Mouse (Mus musculus) kidney, embryonic 15.5 days (tissue): ENCODE results near the gene 9030612E09Rik. TPM values are rescaled to one million over a fixed set of nuclear protein-coding genes. Genes with fewer than 3 reads are reported as not detected.

Source experiments
- ATAC-seq: fragments of 200-750 bp; cut with Nextera tagmentation; replicated peaks from 2 replicates; pipeline ENCODE4 v1.8.0; 2017; ENCODE audit warnings: moderate TSS enrichment; ENCODE audit not compliant: low FRiP score
- H3K27ac ChIP-seq: fragments of 300-500 bp; sonication (generic); 2 replicates; pipeline ENCODE4 v1.5.1; 2015; ENCODE audit warnings: mild to moderate bottlenecking, inconsistent platforms
- H3K27me3 ChIP-seq: fragments of 300-500 bp; sonication (generic); 2 replicates; pipeline ENCODE4 v1.6.1; 2015; ENCODE audit warnings: inconsistent platforms
- H3K36me3 ChIP-seq: fragments of 300-500 bp; sonication (generic); 2 replicates; pipeline ENCODE4 v1.6.1; 2015; ENCODE audit warnings: inconsistent platforms
- H3K4me1 ChIP-seq: fragments of 300-500 bp; sonication (generic); 2 replicates; pipeline ENCODE4 v1.6.1; 2015; ENCODE audit warnings: inconsistent platforms
- H3K4me2 ChIP-seq: fragments of 300-500 bp; sonication (generic); 2 replicates; pipeline ENCODE4 v1.6.1; 2015; ENCODE audit warnings: moderate library complexity, mild to moderate bottlenecking, inconsistent platforms
- H3K4me3 ChIP-seq: fragments of 300-500 bp; sonication (generic); replicated peaks from 2 replicates; pipeline ENCODE4 v1.5.1; 2015; ENCODE audit warnings: mild to moderate bottlenecking, inconsistent platforms
- H3K9ac ChIP-seq: fragments of 300-500 bp; sonication (generic); 2 replicates; pipeline ENCODE4 v1.6.1; 2015; ENCODE audit warnings: mild to moderate bottlenecking, inconsistent platforms
- H3K9me3 ChIP-seq: fragments of 300-500 bp; sonication (generic); replicated peaks from 2 replicates; pipeline ENCODE4 v1.6.1; 2016; ENCODE audit warnings: inconsistent platforms
- WGBS: fragments of 180-500 bp; shearing (Covaris S2); methylation state at CpG from one replicate; pipeline ENCODE4 v1.1.7; 2015; ENCODE audit warnings: mixed read lengths; 5-methylcytosine and 5-hydroxymethylcytosine counted together
- polyA plus RNA-seq: library from polyadenylated mRNA; unstranded; fragments of >200 nt; fragmentation: Nextera tagmentation; extraction: Ambion mirVana; gene quantifications from 2 replicates; pipeline ENCODE4 v1.2.1, GENCODE M21; 2015

The 9030612E09Rik gene
- polyA plus RNA-seq, 1 experiment from 2014 or later, result 0.96 TPM

DNA sequence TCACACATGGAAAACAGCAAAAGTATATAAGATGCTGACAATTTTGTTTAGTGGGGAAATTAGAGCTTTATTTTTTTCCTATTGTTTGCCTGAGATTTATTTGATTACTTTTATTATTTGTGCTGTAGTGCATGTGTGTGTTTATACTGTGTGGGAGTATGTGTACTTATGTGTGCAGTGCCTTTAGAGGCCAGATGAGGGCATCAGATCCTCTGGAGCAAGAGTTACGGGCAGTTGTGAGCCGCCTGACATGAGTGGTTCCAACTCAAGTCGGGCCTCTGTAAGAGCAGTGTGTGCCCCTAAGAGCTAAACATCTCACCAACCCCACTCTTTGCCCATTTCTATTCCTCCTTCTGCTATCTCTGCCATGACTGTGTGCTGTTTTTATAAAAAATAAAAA lies 7.7 kb upstream of the 9030612E09Rik start:
- H3K9ac ChIP-seq, result no peak overlapping the region
- ATAC-seq, result no peak
- 94% methylated on average over 3 of the region's 3 CpGs for WGBS
- H3K27me3 ChIP-seq, result peaks cover 22% of the 10 kb centered on the region
- no peak overlapping the region for H3K4me3 ChIP-seq
- no peaks in the 10 kb centered on the region for H3K36me3 ChIP-seq
- no peak overlapping the region for H3K27ac ChIP-seq
- peaks cover 14% of the 10 kb centered on the region for H3K4me1 ChIP-seq
- 0 out of 2 replicates have a peak, but pooled peaks cover 5% of the 10 kb centered on the region for H3K9me3 ChIP-seq
- no peak overlapping the region for H3K4me2 ChIP-seq

GRCm38 (mm10) chr10:43168847-43169246 lies 5.7 kb upstream of the 9030612E09Rik start:
- no peak overlapping the region for H3K9ac ChIP-seq
- no peaks in the 10 kb centered on the region for H3K9me3 ChIP-seq
- no peak overlapping the region for H3K27ac ChIP-seq
- no peak overlapping the region for H3K4me2 ChIP-seq
- 76% methylated on average over 7 of the region's 7 CpGs for WGBS
- no peaks in the 10 kb centered on the region for H3K36me3 ChIP-seq
- peaks cover 25% of the 10 kb centered on the region for H3K4me1 ChIP-seq
- no peak overlapping the region for H3K4me3 ChIP-seq
- no peak for ATAC-seq
- H3K27me3 ChIP-seq, result peaks cover 38% of the 10 kb centered on the region

- peaks cover 58% of the 10 kb centered on the region for H3K27me3 ChIP-seq
These were observed 3.4 kb upstream of the 9030612E09Rik start for GRCm38 (mm10) chr10:43171106-43171505.

GRCm38 (mm10) chr10:43172066-43172465 lies 2.4 kb upstream of the 9030612E09Rik start:
- Histone ChIP-seq H3K27me3 (peaks cover 65% of the 10 kb centered on the region), H3K9ac (no peak overlapping the region), H3K4me3 (peak overlapping the region; percentile 87), H3K4me1 (peaks cover 36% of the 10 kb centered on the region), H3K4me2 (peak overlapping the region; percentile 98), H3K27ac (no peak overlapping the region; the same call in 1 of the 2 replicates), H3K36me3 (no peaks in the 10 kb centered on the region), H3K9me3 (no peaks in the 10 kb centered on the region)
- no peak for ATAC-seq
- 4% methylated on average over 7 of the region's 7 CpGs for WGBS

More at GRCm38 (mm10) chr10:43171106-43171505, 3.4 kb upstream of the 9030612E09Rik start:
- peak overlapping the region; percentile 22; the same call in 1 of the 2 replicates for H3K4me3 ChIP-seq
- H3K36me3 ChIP-seq, result no peaks in the 10 kb centered on the region
- peaks cover 36% of the 10 kb centered on the region for H3K4me1 ChIP-seq
- 3% methylated on average over 8 of the region's 8 CpGs for WGBS
- peak; percentile 43; the same call in 1 of the 2 replicates for ATAC-seq
- peak overlapping the region; percentile 28; the same call in 1 of the 2 replicates for H3K27ac ChIP-seq
- H3K9ac ChIP-seq, result no peak overlapping the region
- no peaks in the 10 kb centered on the region for H3K9me3 ChIP-seq
- peak overlapping the region; percentile 98 for H3K4me2 ChIP-seq

GRCm38 (mm10) chr10:43172554-43172953 lies 1.9 kb upstream of the 9030612E09Rik start:
- ATAC-seq, result no peak
- Histone ChIP-seq H3K27me3 (peaks cover 68% of the 10 kb centered on the region), H3K4me3 (peak overlapping the region; percentile 87), H3K9ac (no peak overlapping the region), H3K4me1 (peaks cover 36% of the 10 kb centered on the region), H3K27ac (0 out of 2 replicates have a peak overlapping the region, but pooled peaks have one; percentile 23), H3K36me3 (no peaks in the 10 kb centered on the region), H3K4me2 (peak overlapping the region; percentile 98), H3K9me3 (no peaks in the 10 kb centered on the region)
- 4% methylated on average over 8 of the region's 8 CpGs for WGBS

GRCm38 (mm10) chr10:43173141-43173827 lies 1.2 kb upstream of the 9030612E09Rik start:
- WGBS, result under 1% methylated on average over 53 of the region's 53 CpGs
- H3K4me1 ChIP-seq, result peaks cover 36% of the 10 kb centered on the region
- H3K27ac ChIP-seq, result peak overlapping the region; percentile 79
- H3K4me2 ChIP-seq, result peak overlapping the region; percentile 98
- peak overlapping the region; percentile 73 for H3K9ac ChIP-seq
- no peaks in the 10 kb centered on the region for H3K36me3 ChIP-seq
- H3K9me3 ChIP-seq, result no peaks in the 10 kb centered on the region
- peak; percentile 46; the same call in 1 of the 2 replicates for ATAC-seq
- peaks cover 74% of the 10 kb centered on the region for H3K27me3 ChIP-seq
- H3K4me3 ChIP-seq, result peak overlapping the region; percentile 87

GRCm38 (mm10) chr10:43173828-43174325 lies 627 bp upstream of the 9030612E09Rik start:
- H3K4me3 ChIP-seq, result peak overlapping the region; percentile 87
- H3K4me2 ChIP-seq, result peak overlapping the region; percentile 98
- 0 out of 2 replicates have a peak, but pooled peaks have one; percentile 27 for ATAC-seq
- H3K4me1 ChIP-seq, result peaks cover 36% of the 10 kb centered on the region
- H3K36me3 ChIP-seq, result no peaks in the 10 kb centered on the region
- H3K9ac ChIP-seq, result peak overlapping the region; percentile 73
- 0% methylated on average over 28 of the region's 38 CpGs for WGBS
- H3K27ac ChIP-seq, result peak overlapping the region; percentile 79
- H3K9me3 ChIP-seq, result no peaks in the 10 kb centered on the region
- peaks cover 77% of the 10 kb centered on the region for H3K27me3 ChIP-seq

GRCm38 (mm10) chr10:43175156-43175601 lies 675 bp downstream of the 9030612E09Rik start:
- peak overlapping the region; percentile 98 for H3K4me2 ChIP-seq
- no peaks in the 10 kb centered on the region for H3K36me3 ChIP-seq
- H3K27ac ChIP-seq, result no peak overlapping the region
- peaks cover 75% of the 10 kb centered on the region for H3K27me3 ChIP-seq
- H3K9ac ChIP-seq, result peak overlapping the region; percentile 73
- peak; percentile 38; the same call in 1 of the 2 replicates for ATAC-seq
- H3K4me1 ChIP-seq, result peaks cover 36% of the 10 kb centered on the region
- H3K9me3 ChIP-seq, result no peaks in the 10 kb centered on the region
- H3K4me3 ChIP-seq, result peak overlapping the region; percentile 87
- WGBS, result 0% methylated on average over 18 of the region's 18 CpGs

DNA sequence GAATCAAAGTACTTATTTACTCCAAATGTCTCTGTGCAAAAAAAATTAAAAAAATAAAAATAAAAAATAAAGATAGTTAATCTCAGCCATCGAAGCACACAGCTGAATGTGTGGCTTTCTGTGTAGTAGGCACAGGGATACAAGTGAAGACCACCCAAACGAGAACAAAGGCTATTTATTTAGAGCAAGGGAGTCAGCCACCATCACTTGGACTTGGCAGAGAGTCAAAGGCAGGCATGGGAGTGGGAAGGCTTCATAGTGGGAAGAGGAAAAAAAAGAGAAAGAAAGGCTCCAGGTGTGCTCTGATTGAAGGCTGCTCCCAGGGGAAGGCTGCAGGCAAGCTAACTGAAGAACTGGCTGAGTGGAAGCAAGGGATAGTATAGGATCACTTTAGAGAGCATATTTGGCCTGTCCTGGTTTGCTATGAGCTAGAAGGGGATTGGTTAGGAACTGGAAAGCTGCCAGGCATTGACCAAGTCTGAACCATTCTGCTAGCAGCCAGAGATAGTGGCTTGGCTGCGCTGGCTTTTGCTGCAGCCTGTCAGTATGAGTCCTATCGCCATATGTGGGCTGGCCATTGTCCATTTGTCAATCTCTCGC lies 5.9 kb downstream of the 9030612E09Rik start:
- no peaks in the 10 kb centered on the region for H3K36me3 ChIP-seq
- no peaks in the 10 kb centered on the region for H3K9me3 ChIP-seq
- H3K4me3 ChIP-seq, result no peak overlapping the region
- no peak overlapping the region for H3K9ac ChIP-seq
- peaks cover 33% of the 10 kb centered on the region for H3K27me3 ChIP-seq
- peaks cover 4% of the 10 kb centered on the region for H3K4me1 ChIP-seq
- H3K27ac ChIP-seq, result no peak overlapping the region
- no peak for ATAC-seq
- 54% methylated on average over 5 of the region's 5 CpGs for WGBS
- H3K4me2 ChIP-seq, result no peak overlapping the region

DNA sequence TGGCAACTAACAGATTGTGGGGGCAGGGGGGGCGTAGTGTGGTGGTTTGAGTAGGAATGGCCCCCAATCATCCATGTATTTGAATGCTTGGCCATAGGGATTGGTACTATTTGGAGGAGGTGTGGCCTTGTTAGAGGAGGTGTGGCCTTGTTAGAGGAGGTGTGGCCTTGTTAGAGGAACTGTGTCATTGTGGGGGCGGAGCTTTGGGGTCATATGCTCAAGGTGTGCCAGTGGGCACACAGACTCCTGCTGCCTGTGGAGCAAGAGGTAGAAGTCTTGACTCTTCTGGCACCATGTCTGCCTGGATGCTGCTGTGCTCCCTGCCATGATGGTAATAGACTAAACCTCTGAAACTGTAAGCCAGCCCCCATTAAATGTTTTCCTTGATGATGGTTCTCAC lies 25.7 kb downstream of the 9030612E09Rik start:
- H3K4me2 ChIP-seq, result no peak overlapping the region
- no peak overlapping the region for H3K27ac ChIP-seq
- H3K27me3 ChIP-seq, result no peaks in the 10 kb centered on the region
- H3K9me3 ChIP-seq, result no peaks in the 10 kb centered on the region
- no peaks in the 10 kb centered on the region for H3K4me1 ChIP-seq
- no peaks in the 10 kb centered on the region for H3K36me3 ChIP-seq
- WGBS, result 86% methylated on average over 2 of the region's 2 CpGs
- no peak overlapping the region for H3K9ac ChIP-seq
- ATAC-seq, result no peak
- H3K4me3 ChIP-seq, result no peak overlapping the region

GRCm38 (mm10) chr10:43203865-43204264 lies 29.4 kb downstream of the 9030612E09Rik start:
- H3K4me2 ChIP-seq, result no peak overlapping the region
- H3K27me3 ChIP-seq, result no peaks in the 10 kb centered on the region
- no peak overlapping the region for H3K4me3 ChIP-seq
- ATAC-seq, result no peak
- H3K27ac ChIP-seq, result no peak overlapping the region
- WGBS, result 79% methylated on average over 3 of the region's 3 CpGs
- H3K9me3 ChIP-seq, result no peaks in the 10 kb centered on the region
- no peak overlapping the region for H3K9ac ChIP-seq
- H3K36me3 ChIP-seq, result no peaks in the 10 kb centered on the region
- no peaks in the 10 kb centered on the region for H3K4me1 ChIP-seq

DNA sequence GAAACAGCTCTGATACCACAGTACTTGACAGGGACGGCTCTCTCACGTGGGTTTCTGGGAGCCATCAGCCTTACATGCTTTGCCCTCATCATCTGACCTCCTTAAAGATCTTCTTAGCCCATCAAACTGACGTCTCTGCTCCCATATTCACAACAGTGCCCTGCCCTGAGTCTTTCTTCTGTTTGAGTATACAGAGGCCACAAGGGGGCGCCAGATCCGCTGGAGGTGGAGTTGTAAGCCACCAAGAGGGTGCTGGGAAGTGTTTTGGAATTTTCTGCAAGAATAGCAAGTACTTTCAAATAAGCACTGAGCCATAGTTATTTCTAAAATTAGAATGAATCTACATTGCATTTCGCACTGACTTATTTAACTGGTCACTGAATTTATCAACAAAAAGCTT lies 37.4 kb downstream of the 9030612E09Rik start:
- no peak overlapping the region for H3K27ac ChIP-seq
- H3K4me1 ChIP-seq, result no peaks in the 10 kb centered on the region
- no peaks in the 10 kb centered on the region for H3K27me3 ChIP-seq
- H3K4me2 ChIP-seq, result no peak overlapping the region
- WGBS, result 52% methylated on average over 6 of the region's 6 CpGs
- no peak for ATAC-seq
- no peaks in the 10 kb centered on the region for H3K9me3 ChIP-seq
- no peaks in the 10 kb centered on the region for H3K36me3 ChIP-seq
- H3K9ac ChIP-seq, result no peak overlapping the region
- no peak overlapping the region for H3K4me3 ChIP-seq
